Mouse (Mus musculus) urinary bladder, postnatal 36 days (tissue): Measurements from ENCODE around the gene Ass1.
"Not testable (repeated sequence)": the region's sequence is repeated elsewhere in the genome, so short reads cannot be mapped to it uniquely, and the experiment has no call there.

Source experiments
- DNase-seq, 2 experiments: peaks; one replicate each; pipeline ENCODE4 v3.0.0; 2022; ENCODE audit warnings: low spot score in 2 of 2, mixed read lengths in 1 of 2

Gene Ass1

GRCm38 (mm10) chr2:31537054-31537453 lies 67.0 kb downstream of the Ass1 start:
- peak; percentile 23 to 41 for DNase-seq

- DNase-seq, result no peak
These were observed 68.7 kb downstream of the Ass1 start for GRCm38 (mm10) chr2:31538745-31539144.

DNA sequence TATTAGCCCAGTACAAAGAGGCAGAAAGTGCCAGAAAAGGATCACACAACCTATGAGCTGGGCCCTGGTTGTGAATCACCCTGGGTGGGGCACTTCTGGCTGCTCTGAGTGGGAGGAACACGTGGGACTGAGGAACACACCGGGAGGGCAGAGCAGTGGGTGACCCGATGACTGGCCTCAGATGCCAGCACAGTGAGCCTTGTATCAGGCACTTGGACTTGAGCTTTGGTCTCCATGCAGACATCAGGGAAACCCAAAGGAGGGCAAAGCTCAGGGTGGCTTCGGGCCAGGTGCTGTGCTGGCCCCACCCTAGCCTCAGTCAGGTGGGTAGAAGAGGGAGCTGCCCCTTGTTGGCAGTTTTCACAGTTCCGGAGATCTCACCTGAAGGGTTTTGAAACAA lies 71.6 kb downstream of the Ass1 start:
- DNase-seq, result peak in 1 of 2 experiments; percentile 5

DNA sequence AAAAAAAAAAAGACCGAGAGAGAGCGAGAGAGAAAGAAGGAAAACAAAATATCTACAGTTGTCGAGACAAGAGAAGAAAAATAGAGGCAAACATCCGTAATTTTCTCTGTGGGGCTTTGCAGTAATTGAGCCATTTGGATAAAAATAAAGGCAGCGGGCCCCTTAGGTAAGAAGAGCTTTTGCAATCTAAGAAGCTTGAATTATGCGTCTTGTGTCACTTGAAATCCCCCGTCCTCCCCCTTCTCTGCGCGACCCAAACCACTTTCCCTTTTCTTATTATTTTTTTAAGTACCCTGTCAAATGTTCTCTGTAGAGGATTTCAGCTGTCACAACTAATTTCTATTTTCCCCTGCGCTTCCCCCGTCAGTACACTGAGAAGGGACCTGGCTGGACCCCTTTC lies 77.7 kb downstream of the Ass1 start:
- no peak for DNase-seq

DNA sequence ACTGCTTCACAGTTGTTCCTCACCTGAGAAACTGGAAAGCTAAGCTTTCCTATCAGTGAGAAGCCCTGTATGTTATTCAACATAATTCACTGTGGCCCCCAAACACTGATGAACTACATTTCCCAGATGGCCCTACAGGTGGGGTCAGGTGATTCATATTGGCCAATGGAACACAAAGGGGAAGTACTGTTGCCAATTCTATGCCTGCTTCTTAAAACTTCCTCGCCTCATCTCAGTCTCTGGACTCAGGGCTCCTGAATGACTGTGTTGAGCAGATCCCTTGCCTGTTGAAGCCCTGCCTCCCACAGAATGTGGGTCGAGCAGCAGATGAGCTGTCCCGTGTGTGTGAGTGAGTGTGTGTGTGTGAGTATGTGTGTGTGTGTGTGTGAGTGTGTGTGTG lies 80.5 kb downstream of the Ass1 start:
- no peak for DNase-seq

- not testable (repeated sequence) for DNase-seq
These were observed 81.3 kb downstream of the Ass1 start for GRCm38 (mm10) chr2:31551351-31551750.

DNA sequence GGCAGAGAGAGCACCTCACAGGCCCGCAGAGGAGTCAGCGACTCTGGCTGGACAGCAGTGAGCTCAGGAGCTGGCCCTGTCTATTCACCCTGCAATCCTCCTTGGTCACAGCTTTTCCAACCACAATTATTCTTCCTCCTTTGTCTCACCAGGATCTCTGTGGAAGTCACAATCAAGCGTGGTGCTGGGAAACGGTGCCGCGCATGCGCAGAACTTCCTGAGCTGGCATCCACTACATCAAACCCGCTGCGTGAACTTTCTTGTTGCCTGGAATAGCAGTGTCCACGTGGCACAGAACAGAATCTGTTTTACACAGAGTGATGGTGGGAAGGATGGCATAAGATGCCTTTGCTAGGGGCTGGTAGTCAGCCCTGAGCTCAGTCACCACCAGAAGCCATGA lies 82.0 kb downstream of the Ass1 start:
- no peak for DNase-seq

DNA sequence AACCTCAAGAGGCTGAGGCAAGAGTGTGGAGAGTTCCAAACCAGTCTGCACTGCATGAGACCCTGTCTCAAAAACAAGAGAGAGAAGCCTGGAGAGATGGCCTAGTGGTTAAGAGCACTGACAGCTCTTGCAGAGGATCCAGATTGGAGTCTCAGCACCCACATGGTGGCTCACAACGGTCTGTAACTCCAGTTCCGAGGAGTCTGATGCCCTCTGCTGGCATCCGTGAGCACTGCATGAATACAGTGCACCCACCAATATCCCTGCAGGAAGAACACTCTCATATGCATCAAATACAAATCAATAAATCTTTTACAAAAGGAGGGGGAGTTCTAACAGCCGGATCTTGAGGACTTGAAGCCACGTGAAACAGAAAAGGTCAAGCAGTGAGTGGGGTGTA lies 84.6 kb downstream of the Ass1 start:
- DNase-seq, result no peak
